In genomic region chr15:87723455-87723986, GRCm38 (mm10) we compare ENCODE assay signal across 23 mouse cellular contexts.
A peak's percentile ranks its signal among the peaks of the same experiment; 100 is the strongest.
DNase-seq lines count a peak whose midpoint lies in the region; ATAC-seq and TF ChIP-seq lines count a peak whose summit lies in the region.
"Had no signal": no experiment of that assay in that cellular context is flagged by ENCODE, and none has a peak within 500 bp of the region (broad histone marks: within the 10 kb centered on the region; RNA-seq: fewer than 3 reads in every experiment).

No protein-coding gene starts in this region.

- H3K27ac ChIP-seq in forebrain, embryonic 12.5 days = no peak overlapping the region
- no peak overlapping the region for H3K27ac ChIP-seq in forebrain, embryonic 11.5 days (ENCODE audit: low read depth, low read length)
- no peak overlapping the region for H3K27ac ChIP-seq in limb, embryonic 14.5 days (replicated peaks; ENCODE audit: low read depth, low read length)
- no peak overlapping the region for H3K27ac ChIP-seq in limb, embryonic 10.5 days
- no peak overlapping the region for H3K27ac ChIP-seq in neural tube, embryonic 11.5 days (ENCODE audit: low read depth, low read length)
- H3K27ac ChIP-seq: embryonic facial prominence, embryonic 12.5 days; heart, embryonic 15.5 days; liver, embryonic 12.5 days had no signal

- no peak for DNase-seq in forebrain, embryonic 11.5 days (ENCODE audit: low spot score)
- peak; percentile 4 for DNase-seq in limb, embryonic 14.5 days (ENCODE audit: low spot score)
- no peak for DNase-seq in limb, embryonic 10.5 days (ENCODE audit: low spot score)
- DNase-seq in NIH3T3 (ENCODE audit: low read depth) = peak; percentile 11
- peak; percentile 44 for DNase-seq in neural tube, embryonic 11.5 days (ENCODE audit: low spot score)
- DNase-seq in heart, postnatal 14 days = no peak
- DNase-seq in thymus, postnatal 10 days (ENCODE audit: low spot score in 2 of 2) = no peak
- DNase-seq: adrenal gland, postnatal 36 days; cerebellum, adult 11-12 months; cerebellum, postnatal 14 days; gastrocnemius, postnatal 25 days; kidney, adult 2 months; kidney, postnatal 10 days; lung, adult 2 months; right cerebral cortex, adult 18-20 months; thymus, postnatal 4 days had no signal

- H3K36me3 ChIP-seq in forebrain, embryonic 12.5 days (replicated peaks) = 0 out of 2 replicates have a peak, but pooled peaks cover 4% of the 10 kb centered on the region
- H3K36me3 ChIP-seq in forebrain, embryonic 11.5 days (ENCODE audit: control insufficient read depth, insufficient read depth, low read length) = no peaks in the 10 kb centered on the region
- no peaks in the 10 kb centered on the region for H3K36me3 ChIP-seq in limb, embryonic 14.5 days (ENCODE audit: control insufficient read depth, insufficient read depth, low read length)
- H3K36me3 ChIP-seq in limb, embryonic 10.5 days = no peaks in the 10 kb centered on the region
- no peaks in the 10 kb centered on the region for H3K36me3 ChIP-seq in neural tube, embryonic 11.5 days (ENCODE audit: control insufficient read depth, insufficient read depth, low read length)
- H3K36me3 ChIP-seq: embryonic facial prominence, embryonic 12.5 days; heart, embryonic 15.5 days; liver, embryonic 12.5 days had no signal

- H3K4me1 ChIP-seq in forebrain, embryonic 12.5 days = peaks cover 3% of the 10 kb centered on the region; the same call in 1 of the 2 replicates
- no peaks in the 10 kb centered on the region for H3K4me1 ChIP-seq in forebrain, embryonic 11.5 days (replicated peaks; ENCODE audit: control insufficient read depth, insufficient read depth, low read length)
- H3K4me1 ChIP-seq in limb, embryonic 14.5 days (ENCODE audit: control insufficient read depth, insufficient read depth, low read length) = no peaks in the 10 kb centered on the region
- H3K4me1 ChIP-seq in limb, embryonic 10.5 days = no peaks in the 10 kb centered on the region
- peaks cover 2% of the 10 kb centered on the region; the same call in 1 of the 2 replicates for H3K4me1 ChIP-seq in neural tube, embryonic 11.5 days (ENCODE audit: control insufficient read depth, insufficient read depth, low read length)
- H3K4me1 ChIP-seq: embryonic facial prominence, embryonic 12.5 days; heart, embryonic 15.5 days; liver, embryonic 12.5 days; megakaryocyte, embryonic 14.5 days had no signal

- no peak overlapping the region for H3K4me3 ChIP-seq in forebrain, embryonic 12.5 days (replicated peaks)
- no peak overlapping the region for H3K4me3 ChIP-seq in forebrain, embryonic 11.5 days (ENCODE audit: low read depth, low read length)
- no peak overlapping the region for H3K4me3 ChIP-seq in limb, embryonic 14.5 days (replicated peaks; ENCODE audit: low read length)
- no peak overlapping the region for H3K4me3 ChIP-seq in limb, embryonic 10.5 days
- H3K4me3 ChIP-seq in neural tube, embryonic 11.5 days (ENCODE audit: low read depth, low read length) = no peak overlapping the region
- H3K4me3 ChIP-seq: embryonic facial prominence, embryonic 12.5 days; heart, embryonic 15.5 days; liver, embryonic 12.5 days; megakaryocyte, embryonic 14.5 days had no signal

- no peak overlapping the region for H3K9ac ChIP-seq in forebrain, embryonic 12.5 days
- no peak overlapping the region for H3K9ac ChIP-seq in forebrain, embryonic 11.5 days (ENCODE audit: low read length)
- H3K9ac ChIP-seq in limb, embryonic 14.5 days (ENCODE audit: low read depth, low read length, severe bottlenecking) = no peak overlapping the region
- H3K9ac ChIP-seq in neural tube, embryonic 11.5 days (ENCODE audit: low read length) = no peak overlapping the region
- H3K9ac ChIP-seq: embryonic facial prominence, embryonic 12.5 days; heart, embryonic 15.5 days; liver, embryonic 12.5 days had no signal

- H3K9me3 ChIP-seq in forebrain, embryonic 12.5 days = no peaks in the 10 kb centered on the region
- H3K9me3 ChIP-seq in forebrain, embryonic 11.5 days (ENCODE audit: control insufficient read depth, low read length) = no peaks in the 10 kb centered on the region
- H3K9me3 ChIP-seq in limb, embryonic 14.5 days (ENCODE audit: control insufficient read depth, low read length) = no peaks in the 10 kb centered on the region
- no peaks in the 10 kb centered on the region for H3K9me3 ChIP-seq in limb, embryonic 10.5 days (replicated peaks)
- H3K9me3 ChIP-seq in neural tube, embryonic 11.5 days (ENCODE audit: control insufficient read depth, low read length) = no peaks in the 10 kb centered on the region
- H3K9me3 ChIP-seq: embryonic facial prominence, embryonic 12.5 days; heart, embryonic 15.5 days; liver, embryonic 12.5 days had no signal

- no peak overlapping the region for H3K4me2 ChIP-seq in forebrain, embryonic 12.5 days
- no peak overlapping the region for H3K4me2 ChIP-seq in forebrain, embryonic 11.5 days (ENCODE audit: low read depth, low read length, severe bottlenecking)
- H3K4me2 ChIP-seq in limb, embryonic 14.5 days (replicated peaks; ENCODE audit: low read depth, low read length, severe bottlenecking) = no peak overlapping the region
- H3K4me2 ChIP-seq in neural tube, embryonic 11.5 days (ENCODE audit: low read depth) = no peak overlapping the region
- H3K4me2 ChIP-seq: embryonic facial prominence, embryonic 12.5 days; heart, embryonic 15.5 days; liver, embryonic 12.5 days had no signal

- no peaks in the 10 kb centered on the region for H3K27me3 ChIP-seq in forebrain, embryonic 12.5 days
- no peaks in the 10 kb centered on the region for H3K27me3 ChIP-seq in forebrain, embryonic 11.5 days (ENCODE audit: control insufficient read depth, insufficient read depth, low read length)
- H3K27me3 ChIP-seq in limb, embryonic 14.5 days (ENCODE audit: control insufficient read depth, insufficient read depth, low read length) = no peaks in the 10 kb centered on the region
- H3K27me3 ChIP-seq in limb, embryonic 10.5 days (ENCODE audit: low read depth, poor library complexity, severe bottlenecking) = no peaks in the 10 kb centered on the region
- H3K27me3 ChIP-seq in neural tube, embryonic 11.5 days (ENCODE audit: control insufficient read depth, insufficient read depth, low read length) = no peaks in the 10 kb centered on the region
- H3K27me3 ChIP-seq: CH12.LX; embryonic facial prominence, embryonic 12.5 days; heart, embryonic 15.5 days; liver, embryonic 12.5 days; megakaryocyte, embryonic 14.5 days had no signal

- no peak for TF ChIP-seq POLR2A in limb, embryonic 14.5 days (IDR thresholded peaks at IDR 0.05; ENCODE audit: borderline replicate concordance, extremely low read depth, insufficient read depth, insufficient read length)

- intact Hi-C loops in heart, postnatal 14 days (cut with DNase I) = no loop called here

- WGBS in forebrain, embryonic 12.5 days = 86% methylated on average over 5 of the region's 5 CpGs
- WGBS in forebrain, embryonic 11.5 days = 89% methylated on average over 5 of the region's 5 CpGs
- 88% methylated on average over 5 of the region's 5 CpGs for WGBS in limb, embryonic 14.5 days
- WGBS in limb, embryonic 10.5 days = 88% methylated on average over 5 of the region's 5 CpGs
- WGBS in neural tube, embryonic 11.5 days = 78% methylated on average over 5 of the region's 5 CpGs

- ATAC-seq in forebrain, embryonic 12.5 days (ENCODE audit: low FRiP score) = peak; percentile 11; the same call in 1 of the 2 replicates
- no peak for ATAC-seq in forebrain, embryonic 11.5 days (replicated peaks; ENCODE audit: low FRiP score)
- ATAC-seq in limb, embryonic 14.5 days (ENCODE audit: low FRiP score, low read depth) = no peak
- ATAC-seq in neural tube, embryonic 11.5 days (ENCODE audit: insufficient read depth, low FRiP score, low TSS enrichment) = no peak
- ATAC-seq: forebrain, embryonic 16.5 days; liver, embryonic 12.5 days had no signal

Comparison
In these comparisons a context has a peak if more than half of its experiments do, and no peak if none do; other contexts are left out.
1. DNase-seq: peak in limb, embryonic 14.5 days (single experiment), NIH3T3 (single experiment) and neural tube, embryonic 11.5 days (single experiment); none in forebrain, embryonic 11.5 days (single experiment), limb, embryonic 10.5 days (single experiment), heart, postnatal 14 days (0 of 2) and thymus, postnatal 10 days (0 of 2).